Mouse (Mus musculus) kidney, adult 8-10 months (tissue): ENCODE data around the gene Kcnj6.

ENCODE experiments used
- DNase-seq, 2 experiments: peaks; one replicate each; pipeline ENCODE4 v3.0.0; 2022

The Kcnj6 gene

GRCm38 (mm10) chr16:94765129-94765528 is 232.4 kb downstream of the Kcnj6 start:
- DNase-seq = no peak

DNA sequence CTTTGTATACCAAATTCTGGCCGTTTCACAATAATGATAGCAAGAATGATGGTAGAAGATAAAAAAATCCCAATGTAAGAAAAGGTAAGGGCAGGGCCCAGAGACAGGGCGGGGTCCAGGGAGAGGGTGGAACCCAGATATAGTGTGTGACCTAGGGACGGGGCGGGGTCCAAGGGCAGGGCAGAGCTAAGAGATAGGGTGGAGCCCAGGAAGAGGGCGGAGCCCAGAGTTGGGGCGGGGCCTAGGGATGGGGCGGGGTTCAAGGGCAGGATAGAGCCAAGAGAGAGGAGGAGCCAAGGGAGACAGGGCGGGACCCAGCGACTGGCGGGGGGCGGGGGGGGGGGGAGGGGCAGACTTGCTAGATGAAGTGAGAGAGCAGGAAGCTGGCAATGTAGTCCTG is 236.8 kb downstream of the Kcnj6 start:
- no peak for DNase-seq

GRCm38 (mm10) chr16:94759761-94760160 is 237.7 kb downstream of the Kcnj6 start:
- DNase-seq = no peak

DNA sequence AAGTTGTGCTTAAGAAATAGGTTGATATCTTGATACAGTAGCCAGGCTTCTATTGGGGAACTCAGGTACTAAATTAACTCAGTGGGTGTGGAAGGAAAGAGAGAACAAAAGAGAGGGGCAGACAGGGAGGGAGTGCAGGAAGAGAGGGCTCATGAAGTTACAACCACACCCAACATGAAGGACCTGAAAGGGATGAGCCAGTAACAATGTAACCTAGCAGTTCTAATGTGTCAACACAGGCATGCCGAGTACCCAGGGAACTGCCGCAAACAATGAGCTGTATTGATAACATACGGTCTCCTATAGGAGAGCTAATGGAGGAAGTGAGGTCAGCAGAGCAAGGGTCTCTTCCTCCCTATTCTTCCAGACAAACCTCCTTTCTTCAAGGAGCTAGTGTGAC is 238.9 kb downstream of the Kcnj6 start:
- DNase-seq = no peak

DNA sequence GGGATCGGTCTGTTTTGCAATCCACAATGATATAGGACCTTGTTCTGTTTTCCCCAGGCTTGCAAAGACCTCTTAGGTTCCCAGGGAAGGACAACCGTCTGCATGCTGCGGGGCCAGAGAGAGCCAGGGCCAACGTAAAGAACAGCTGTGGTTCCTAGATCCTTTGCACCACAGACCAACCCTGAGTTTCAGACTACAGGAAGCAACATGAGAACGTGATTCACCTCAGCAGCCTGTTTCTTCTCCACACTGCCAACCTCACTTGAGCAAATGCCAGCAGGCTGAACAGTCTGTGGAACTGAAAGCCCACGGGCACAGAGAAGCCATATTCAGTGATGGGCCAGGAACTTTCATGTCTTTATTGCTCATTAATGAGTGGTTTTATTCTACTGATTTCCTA is 241.1 kb downstream of the Kcnj6 start:
- DNase-seq = no peak

GRCm38 (mm10) chr16:94753453-94753852 is 244.0 kb downstream of the Kcnj6 start:
- no peak for DNase-seq

DNA sequence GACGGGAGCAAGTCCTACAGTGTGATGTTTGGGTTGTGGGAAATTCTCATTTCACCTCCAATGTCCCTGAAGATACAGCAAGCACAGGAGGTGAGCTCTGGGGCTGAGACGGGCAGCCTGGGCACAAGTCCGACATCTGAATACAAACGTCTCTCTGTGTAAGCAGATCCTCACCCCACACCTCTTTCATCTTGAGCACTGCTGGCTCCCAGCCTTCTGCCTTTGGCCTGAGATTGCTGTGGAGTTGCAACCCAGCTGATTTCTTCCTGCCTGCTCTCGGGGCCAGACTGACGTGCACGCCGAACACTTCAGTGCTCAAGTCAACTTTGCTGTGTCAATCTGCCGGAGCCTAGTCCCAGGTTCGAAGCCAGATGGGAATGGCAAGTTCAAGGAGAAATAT is 244.7 kb downstream of the Kcnj6 start:
- no peak for DNase-seq

- DNase-seq = no peak
These were observed 252.5 kb downstream of the Kcnj6 start for GRCm38 (mm10) chr16:94745016-94745415.

DNA sequence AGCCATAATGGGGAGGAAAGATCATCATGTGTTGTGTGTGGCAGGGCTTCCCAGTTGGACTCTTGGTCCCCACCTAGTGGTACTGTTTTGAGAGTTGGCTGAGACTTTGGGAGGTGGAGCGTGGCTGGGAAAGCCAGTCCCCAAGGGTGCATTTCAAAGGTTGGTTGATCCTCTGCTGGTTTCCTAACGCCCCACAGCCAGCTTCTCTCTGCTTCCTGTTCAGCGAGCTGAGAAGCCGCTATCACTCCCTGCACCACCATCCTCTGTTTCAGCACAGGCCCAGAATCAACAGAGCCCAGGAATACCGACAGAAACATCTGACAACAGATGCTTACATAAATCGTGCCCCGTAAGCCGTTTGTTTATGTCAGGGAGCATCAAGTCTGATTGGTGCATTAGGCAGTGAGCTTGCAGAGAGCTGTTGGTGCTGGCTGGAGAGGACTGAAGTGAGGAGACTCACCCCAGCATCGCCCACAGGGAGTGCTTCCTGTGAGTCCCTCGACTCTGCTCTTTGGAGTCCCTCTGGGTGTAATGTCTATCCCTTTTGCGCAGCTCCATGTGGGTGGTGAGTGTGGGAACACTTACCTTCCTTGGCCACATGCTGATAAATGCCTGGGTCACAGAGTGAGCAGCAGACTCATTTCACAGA is 253.5 kb downstream of the Kcnj6 start:
- peak; percentile 27 to 51 for DNase-seq

DNA sequence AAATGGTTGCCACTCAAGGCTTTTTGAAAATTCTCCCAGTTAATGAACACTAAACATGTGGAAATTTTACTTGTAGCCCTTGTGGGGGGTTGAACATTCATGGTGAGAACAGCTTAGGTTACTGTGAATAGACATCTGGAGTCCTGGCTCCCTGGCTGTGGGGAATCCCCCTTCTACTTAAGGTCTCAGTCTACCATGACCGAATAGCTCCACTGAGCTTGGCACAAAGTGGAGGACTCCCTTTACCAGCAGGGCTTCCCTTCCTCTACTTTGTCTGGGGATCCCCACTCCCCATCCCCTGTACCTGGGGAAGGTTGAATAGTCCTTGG is 260.2 kb downstream of the Kcnj6 start:
- no peak for DNase-seq

DNA sequence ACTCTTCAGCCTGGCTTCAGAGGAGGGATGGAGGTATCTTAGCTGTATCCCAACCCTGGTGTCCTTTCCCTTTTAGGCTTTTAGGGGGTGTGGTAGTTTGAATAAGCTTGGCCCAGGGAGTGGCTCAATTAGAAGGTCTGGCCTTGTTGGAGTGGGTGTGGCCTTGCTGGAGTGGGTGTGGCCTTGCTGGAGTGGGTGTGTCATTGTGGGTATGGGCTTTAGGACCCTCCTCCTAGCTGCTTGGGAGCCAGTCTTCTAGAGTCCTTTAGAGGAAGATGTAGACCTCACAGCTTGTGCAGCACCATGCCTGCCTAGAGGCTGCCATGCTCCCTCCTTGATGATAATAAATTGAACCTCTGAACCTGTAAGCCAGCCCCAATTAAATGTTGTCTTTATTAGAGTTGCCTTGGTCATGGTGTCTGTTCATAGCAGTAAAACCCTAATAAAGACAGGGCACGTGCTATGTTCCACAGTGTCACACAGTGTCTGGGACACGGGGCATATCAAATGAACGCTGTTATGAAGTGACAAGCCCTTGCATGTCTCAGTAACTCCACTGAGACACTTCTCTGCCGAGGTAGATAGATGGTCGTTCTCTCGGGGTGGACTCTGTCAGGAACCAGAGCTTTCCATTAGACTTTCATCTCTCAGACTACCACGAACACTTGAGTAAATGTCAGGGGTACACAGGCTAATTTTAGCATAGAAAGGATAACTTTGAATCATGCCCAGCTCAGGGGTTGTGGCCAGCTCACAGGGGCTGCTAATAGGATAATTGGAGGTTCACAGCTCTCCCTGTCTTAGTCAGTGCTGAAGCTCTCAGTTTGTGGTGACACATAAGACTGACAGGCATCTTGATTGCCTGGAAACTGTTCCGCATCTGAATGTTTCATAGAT is 260.8 kb downstream of the Kcnj6 start:
- no peak for DNase-seq

DNA sequence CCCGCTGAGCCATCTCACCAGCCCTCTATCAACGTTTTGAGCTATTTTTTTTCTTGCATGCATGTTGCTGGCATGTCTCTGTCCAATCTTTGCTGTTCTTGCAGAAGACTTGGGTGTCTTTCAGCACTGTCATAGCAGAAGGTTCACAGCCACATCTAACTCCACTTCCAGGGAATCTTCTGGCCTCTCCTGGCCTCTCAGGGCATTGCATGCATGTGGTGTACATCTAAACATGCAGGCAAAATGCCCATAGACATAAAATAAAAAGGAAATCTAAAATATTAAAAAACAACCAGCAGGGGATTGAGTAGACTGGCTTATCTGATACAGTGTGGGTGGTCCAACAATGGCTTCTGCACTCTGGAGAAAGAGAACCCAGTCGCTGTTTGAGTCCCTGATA is 262.0 kb downstream of the Kcnj6 start:
- no peak for DNase-seq

DNA sequence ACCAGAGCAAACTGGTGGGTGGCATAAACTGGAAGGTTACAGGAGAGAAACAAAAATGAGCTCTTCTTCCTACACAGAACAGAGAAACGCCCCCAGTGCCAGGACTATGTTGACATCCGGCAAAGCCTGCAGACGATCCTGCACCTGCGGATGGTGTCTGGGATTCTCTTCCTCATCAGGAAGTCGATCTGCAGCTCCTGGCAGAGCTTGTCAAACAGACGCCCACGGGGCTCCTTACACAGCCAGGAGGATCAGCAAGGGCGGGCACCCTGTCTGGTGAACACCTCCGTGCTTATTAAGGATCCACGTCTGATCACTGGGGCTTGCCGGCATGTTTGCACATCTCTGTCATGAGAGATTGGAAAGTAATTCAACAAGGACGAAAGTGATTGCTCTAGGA is 266.5 kb downstream of the Kcnj6 start:
- DNase-seq = no peak

GRCm38 (mm10) chr16:94729236-94729635 is 268.3 kb downstream of the Kcnj6 start:
- no peak for DNase-seq

- no peak for DNase-seq
These were observed 272.7 kb downstream of the Kcnj6 start for GRCm38 (mm10) chr16:94724747-94725211.

GRCm38 (mm10) chr16:94724061-94724596 is 273.4 kb downstream of the Kcnj6 start:
- DNase-seq = peak; percentile 68 to 81

- DNase-seq = no peak
These were observed 274.6 kb downstream of the Kcnj6 start for GRCm38 (mm10) chr16:94722936-94723335.

DNA sequence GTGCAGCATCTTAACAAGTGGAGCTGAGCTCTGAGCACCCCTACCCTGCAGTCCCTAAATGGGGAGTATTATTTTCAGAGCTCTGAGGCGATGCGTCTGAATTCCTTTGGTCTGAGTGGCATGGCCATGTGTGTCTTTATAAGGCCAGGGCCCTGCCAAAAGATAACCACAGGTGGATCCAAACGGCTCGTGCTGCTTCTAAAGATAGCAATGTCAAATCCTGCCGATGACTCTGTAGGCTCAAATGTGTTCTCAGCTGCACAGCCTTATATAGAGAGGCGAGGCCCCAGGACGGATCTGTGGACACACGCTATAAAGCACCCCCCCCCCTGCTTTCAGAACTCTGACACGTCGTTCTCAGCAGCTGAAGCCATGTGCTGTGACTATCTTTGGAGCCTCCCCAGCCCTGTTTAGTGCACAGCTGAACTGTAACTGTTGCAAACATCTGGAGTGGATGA is 275.9 kb downstream of the Kcnj6 start:
- DNase-seq = no peak

DNA sequence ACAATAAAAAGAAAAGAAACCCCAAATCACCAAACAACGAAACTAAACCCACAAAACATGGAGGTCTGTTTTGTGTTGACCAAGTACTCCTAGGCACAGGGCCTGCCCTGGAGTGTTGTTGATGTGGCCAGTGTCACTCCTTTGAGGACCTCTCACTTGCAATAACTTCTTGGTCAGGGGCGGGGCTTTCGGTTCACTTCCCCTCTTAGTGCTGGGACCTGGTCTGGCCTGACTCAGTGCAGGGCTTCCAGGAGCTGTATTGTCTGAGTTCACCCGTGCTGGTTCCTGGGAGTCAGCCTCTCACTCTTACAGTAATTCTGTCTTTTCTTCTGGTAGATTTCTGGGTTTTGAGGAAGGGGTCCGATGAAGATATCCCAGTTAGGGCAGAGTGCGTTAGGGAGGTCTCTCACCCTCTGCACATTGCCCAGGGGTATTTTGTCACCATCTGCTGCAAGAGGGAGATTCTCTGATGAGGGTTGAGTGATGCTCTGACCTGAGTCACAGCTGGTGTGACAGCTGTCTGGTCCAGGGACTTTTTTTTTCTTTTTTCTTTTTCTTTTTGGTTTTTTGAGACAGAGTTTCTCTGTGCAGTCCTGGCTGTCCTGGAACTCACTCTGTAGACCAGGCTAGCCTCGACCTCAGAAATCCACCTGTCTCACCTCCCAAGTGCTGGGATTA is 276.9 kb downstream of the Kcnj6 start:
- no peak for DNase-seq

DNA sequence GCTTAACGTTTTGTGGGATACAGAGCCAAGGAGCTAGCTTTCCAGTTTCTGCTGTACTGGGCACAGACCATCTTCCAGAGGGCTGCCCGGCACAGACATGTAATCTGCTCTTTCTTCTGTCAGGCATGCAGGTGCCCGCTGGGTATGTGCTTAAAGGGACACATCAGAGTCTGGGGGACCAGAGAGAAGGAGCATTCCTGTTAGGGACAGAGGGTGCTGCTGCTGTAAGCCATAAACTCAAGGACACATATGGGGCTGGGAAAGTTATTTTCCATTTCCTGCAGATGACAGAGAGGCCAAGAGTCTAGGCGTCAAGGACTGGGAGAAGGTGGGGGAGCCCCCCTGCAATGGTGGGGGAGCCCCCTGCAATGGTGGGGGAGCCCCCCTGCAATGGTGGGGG is 278.0 kb downstream of the Kcnj6 start:
- DNase-seq = no peak

- DNase-seq = no peak
These were observed 278.6 kb downstream of the Kcnj6 start for GRCm38 (mm10) chr16:94718919-94719318.

- DNase-seq = no peak
These were observed 280.4 kb downstream of the Kcnj6 start for GRCm38 (mm10) chr16:94717051-94717450.

DNA sequence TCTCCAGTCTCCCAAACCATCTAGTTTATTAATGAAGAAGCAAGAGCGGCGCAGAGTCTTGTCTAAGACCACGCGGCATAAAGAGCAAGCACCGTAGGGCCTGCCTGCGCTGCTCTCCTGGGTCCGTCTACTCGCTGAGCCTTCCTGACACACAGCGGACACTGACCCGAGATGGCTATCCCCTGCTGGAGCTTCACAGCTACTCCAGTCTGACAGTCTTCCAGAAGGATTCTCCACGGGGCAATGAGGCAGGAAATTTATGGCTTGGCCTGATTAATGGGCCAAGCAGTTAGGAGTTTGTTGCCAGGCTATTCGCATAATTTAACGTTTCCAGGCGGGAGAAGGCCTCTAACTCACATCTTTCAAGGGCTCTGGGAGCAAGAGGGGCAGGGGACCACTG is 283.0 kb downstream of the Kcnj6 start:
- DNase-seq = peak in 1 of 2 experiments; percentile 30
